Mouse (Mus musculus): ENCODE measurements around the gene Cacna1s. TPM values are rescaled to one million over a fixed set of nuclear protein-coding genes. Genes with fewer than 3 reads are reported as not detected.

The Cacna1s gene
- total RNA-seq, 4 experiments from 2014 or later = 844 to 1,101 (median 1,067) TPM

DNA sequence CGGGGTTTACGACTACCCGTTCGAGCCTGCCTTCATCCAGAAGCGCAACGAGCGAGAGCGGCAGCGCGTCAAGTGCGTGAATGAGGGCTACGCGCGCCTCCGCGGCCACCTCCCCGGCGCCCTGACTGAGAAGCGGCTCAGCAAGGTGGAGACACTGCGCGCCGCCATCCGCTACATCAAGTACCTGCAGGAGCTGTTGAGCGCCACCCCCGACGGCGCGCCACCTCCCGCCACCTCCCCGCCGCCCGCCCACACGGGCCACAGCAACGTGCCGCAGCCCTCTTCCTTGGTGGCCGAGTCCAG is 1.6 kb upstream of the Cacna1s start:
- DNase-seq (ENCODE audit: low spot score in 2 of 2) = no peak

DNA sequence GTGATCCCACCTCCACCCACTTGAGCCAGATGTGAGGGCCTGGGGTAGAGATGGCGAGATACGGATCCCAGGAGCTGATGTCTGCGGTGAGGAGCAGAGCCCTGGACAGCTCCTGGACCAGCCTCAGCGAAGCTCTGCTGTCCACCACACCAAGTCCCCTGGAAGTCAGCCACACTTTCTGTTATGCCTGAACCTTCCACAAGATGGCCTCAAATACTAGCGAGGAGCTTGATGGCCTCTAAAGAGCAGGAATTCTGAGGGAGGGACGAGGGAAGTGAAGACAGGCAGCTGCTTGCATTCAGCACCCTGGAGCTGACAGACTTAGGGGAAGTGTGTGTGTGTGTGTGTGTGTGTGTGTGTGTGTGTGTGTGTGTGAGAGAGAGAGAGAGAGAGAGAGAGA is 1.1 kb upstream of the Cacna1s start:
- peak; percentile 61 to 74 for DNase-seq (ENCODE audit: low spot score in 2 of 2)

GRCm38 (mm10) chr1:136055771-136056170 is 3.2 kb downstream of the Cacna1s start:
- DNase-seq (ENCODE audit: low spot score in 2 of 2) = no peak

DNA sequence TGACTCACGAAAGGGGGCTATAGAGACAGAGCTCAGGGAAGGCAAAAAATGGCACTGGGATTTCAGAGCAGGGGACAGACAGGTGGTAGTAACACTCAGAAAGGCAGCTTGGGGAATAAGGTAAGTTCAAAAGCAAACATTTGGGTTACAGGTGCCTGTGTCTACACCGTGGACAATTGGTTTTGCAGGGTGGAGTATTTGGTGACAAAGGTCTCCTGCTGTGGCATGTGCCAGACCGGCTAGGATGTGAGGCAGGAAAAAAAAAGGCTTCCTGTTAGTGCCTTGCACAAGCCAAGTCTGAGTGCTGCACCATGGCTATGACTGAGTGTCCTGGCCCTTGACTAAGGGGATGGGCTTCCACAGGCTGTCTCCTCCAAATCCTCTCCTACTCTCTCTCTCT is 6.0 kb downstream of the Cacna1s start:
- no peak for DNase-seq (ENCODE audit: low spot score in 2 of 2)

DNA sequence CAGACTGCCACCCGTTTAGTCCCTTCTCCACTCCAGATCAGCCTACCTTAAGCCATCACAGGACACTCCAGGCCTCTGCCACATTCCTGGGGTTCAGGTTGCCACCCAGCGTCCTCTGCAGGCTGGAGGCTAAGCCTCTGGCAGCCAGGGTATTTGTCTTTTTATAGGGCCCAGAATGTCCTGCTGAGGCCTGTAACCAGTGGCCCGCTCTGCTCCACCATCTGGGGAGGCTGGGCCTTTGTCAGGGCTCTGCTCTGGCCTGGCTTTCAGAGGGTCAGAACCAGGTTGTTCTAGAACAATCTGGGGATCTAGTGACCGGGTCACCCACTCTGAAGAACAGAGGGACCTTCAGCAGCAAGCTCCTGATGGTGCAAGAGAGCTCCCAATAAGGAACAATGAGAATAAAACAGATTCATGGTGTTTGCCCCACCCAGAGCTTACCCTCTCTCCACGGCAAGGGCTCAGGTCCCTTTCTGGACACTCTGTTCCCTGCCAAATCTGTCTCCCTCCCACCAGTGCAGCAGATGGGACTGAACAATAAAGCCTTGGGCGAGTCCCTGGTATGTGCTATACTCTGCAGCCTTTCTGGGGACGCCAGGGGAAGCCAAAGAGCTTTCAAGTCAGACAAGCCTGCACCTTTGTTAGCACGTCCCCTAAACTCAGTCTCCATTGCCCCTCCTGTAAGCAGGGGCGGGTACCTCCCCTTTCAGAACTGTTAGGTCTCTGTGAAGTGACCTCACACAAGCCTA is 8.7 kb downstream of the Cacna1s start:
- DNase-seq (ENCODE audit: low spot score in 2 of 2) = peak; percentile 51 to 73

DNA sequence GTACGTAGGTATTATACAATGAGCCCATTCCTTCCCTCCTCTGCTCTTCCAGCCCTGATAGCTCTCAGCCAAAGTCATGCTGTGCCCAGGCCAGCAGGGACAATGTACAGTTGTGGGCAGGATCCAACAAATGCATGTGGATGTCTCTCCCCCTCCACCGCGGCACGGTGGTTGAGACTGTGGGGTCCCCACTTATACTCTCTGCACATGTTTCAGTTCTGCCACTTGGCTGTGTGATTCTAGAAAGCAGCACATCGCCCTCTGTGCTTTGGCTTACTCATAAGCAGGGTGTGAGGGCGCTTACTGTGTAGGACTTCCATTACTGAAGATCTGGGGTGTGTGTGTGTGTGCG is 9.2 kb downstream of the Cacna1s start:
- DNase-seq (ENCODE audit: low spot score in 2 of 2) = no peak

GRCm38 (mm10) chr1:136063991-136064390 is 11.4 kb downstream of the Cacna1s start:
- no peak for DNase-seq (ENCODE audit: low spot score in 2 of 2)

DNA sequence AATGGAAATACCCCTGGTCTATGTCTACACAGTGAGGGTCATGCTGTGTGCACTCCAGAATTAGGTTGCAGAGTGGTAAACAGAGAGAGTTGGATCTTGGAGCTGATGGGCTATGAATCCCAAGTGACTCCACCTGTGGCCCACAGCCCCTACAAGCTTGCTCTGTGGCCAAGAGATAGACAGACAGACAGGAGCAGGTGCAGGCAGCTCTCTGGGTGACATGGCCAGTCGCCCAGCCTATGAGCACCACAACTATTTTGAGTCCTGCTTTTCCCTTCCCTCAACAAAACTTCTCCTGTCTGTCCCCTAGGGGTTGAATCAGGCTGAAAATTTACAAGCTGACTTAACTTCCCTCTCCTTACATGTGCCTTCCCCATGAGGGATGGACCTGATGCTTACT is 14.1 kb downstream of the Cacna1s start:
- peak; percentile 69 to 84 for DNase-seq (ENCODE audit: low spot score in 2 of 2)

- DNase-seq (ENCODE audit: low spot score in 2 of 2) = peak; percentile 63 to 79
These were observed 15.0 kb downstream of the Cacna1s start for GRCm38 (mm10) chr1:136067579-136067978.

- DNase-seq (ENCODE audit: low spot score in 2 of 2) = peak; percentile 44 to 62
These were observed 23.5 kb downstream of the Cacna1s start for GRCm38 (mm10) chr1:136076086-136076485.

DNA sequence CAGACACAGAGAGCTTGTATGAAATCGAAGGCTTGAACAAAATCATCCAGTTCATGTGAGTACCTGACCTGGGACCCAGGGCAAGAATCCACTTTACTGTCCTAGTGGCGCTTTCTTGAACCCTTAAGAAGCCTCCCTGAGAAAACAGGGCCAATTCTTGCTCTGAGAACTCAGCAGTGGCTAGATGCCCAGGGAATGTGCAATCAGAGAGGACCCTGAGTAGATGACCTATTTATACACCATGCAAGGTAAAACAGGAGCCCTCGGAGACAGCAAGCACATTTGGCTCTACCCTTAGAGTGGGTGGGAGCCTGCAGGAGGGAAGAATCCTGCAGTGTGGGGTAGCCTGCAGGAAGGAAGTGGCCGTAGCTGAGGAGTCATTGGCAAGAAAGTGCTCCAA is 25.1 kb downstream of the Cacna1s start:
- DNase-seq (ENCODE audit: low spot score in 2 of 2) = peak; percentile 42 to 54

DNA sequence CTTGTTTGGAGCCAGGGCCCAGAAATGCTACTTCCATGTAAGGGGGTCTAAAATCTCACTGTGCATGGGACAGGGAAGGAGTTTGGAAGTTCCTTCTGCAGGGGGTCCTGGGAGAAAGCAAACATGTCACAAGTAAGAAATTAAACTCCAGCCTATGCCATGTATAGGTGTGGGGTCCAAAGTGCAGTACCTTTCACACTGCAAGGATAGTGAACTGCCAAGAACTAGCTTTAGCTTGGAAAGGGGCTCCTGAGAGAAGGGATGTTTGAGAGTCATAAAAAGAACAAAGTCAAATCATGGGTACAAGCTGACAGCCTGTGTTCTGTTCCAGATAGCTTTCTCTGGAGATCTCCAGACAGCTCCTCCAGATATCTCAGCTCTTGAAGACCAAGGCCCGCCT is 28.6 kb downstream of the Cacna1s start:
- DNase-seq (ENCODE audit: low spot score in 2 of 2) = no peak

DNA sequence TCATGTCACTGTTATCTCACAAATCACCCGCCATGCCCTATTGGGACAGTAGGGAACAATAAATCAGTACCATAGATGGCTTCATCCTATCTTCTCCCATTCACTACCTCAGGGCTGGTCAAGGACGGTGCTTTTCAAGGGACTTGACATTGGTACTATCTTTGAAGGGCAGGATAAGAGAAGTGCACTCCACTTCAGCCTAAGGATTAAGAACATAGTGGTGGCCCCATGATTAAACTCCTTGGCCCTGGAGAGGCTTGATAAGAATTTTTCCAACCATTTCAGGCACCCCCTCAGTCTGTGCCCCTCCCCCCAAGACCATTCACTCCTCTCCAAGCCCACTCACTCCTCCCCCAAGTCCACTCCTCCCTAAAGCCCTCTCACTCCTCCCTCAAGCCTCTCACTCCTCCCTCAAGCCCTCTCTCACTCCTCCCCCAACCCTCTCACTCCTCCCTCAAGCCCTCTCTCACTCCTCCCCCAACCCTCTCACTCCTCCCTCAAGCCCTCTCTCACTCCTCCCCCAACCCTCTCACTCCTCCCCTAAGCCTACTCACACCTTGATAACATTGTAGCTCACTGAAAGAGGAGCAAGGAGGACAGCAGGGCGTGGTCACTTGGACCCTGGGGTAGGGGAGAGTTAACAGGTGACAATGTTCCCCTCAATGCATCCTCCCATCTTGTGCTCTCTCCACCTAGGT is 33.6 kb downstream of the Cacna1s start:
- no peak for DNase-seq (ENCODE audit: low spot score in 2 of 2)

GRCm38 (mm10) chr1:136089368-136090165 is 37.0 kb downstream of the Cacna1s start:
- DNase-seq (ENCODE audit: low spot score in 2 of 2) = no peak

DNA sequence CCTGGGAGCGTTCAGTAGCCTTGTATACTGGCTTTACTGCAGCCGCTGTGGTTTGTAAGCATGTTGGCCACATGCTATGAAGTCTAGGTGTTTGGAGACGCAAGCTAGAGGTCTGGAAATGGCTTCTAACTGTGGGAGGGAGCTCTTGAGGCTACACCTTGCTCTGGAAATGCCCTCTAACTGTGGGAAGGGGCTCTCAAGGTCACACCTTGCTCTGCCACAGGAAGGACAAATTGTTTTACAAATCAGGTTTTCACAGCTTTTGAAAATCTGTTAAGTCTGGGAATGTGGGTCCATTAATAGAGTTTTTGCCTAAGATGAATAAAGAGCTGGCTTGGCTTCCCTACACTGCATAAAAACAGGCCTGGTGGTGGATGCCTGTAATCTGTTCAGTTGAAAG is 41.2 kb downstream of the Cacna1s start:
- no peak for DNase-seq (ENCODE audit: low spot score in 2 of 2)

GRCm38 (mm10) chr1:136094807-136095206 is 42.3 kb downstream of the Cacna1s start:
- DNase-seq (ENCODE audit: low spot score in 2 of 2) = no peak

DNA sequence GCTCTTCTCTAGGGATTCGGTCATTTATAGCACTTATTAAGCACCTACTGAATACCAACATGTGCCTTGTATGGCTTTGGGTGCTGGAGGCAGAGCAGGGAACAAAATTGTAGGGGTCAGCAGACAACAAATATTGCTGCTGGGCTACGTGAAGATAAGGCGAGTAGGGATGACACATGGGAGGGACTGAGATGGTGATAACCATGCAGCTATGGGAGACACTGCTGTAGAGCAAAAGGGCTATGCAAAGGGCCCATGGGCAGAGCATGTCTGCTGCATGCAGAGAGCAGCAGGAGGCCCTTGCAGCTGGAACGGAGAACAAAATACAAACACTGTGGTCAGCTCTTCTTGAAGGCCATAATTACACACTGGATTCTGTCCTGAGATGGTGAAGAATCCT is 49.5 kb downstream of the Cacna1s start:
- no peak for DNase-seq (ENCODE audit: low spot score in 2 of 2)

DNA sequence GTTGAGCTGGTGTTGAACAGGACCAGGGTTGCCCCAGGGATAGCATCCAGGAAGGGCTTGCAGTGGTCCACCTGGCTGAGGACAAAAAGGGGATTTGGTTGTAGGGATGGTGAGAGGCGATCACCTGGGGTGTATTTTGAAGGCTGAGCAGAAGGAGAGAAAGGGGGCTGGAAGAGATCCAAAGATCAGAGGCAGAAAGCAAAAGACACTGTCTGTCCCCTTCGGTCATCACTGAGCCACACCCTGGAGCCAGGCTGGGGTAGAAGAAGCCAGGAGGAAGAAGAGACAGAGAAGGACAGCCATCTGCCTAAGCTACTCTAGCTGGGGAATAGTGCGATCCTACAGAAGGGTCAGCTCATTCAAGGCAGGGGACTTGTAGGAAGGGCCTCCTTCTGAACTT is 50.0 kb downstream of the Cacna1s start:
- no peak for DNase-seq (ENCODE audit: low spot score in 2 of 2)

GRCm38 (mm10) chr1:136102981-136103380 is 50.4 kb downstream of the Cacna1s start:
- DNase-seq (ENCODE audit: low spot score in 2 of 2) = no peak

DNA sequence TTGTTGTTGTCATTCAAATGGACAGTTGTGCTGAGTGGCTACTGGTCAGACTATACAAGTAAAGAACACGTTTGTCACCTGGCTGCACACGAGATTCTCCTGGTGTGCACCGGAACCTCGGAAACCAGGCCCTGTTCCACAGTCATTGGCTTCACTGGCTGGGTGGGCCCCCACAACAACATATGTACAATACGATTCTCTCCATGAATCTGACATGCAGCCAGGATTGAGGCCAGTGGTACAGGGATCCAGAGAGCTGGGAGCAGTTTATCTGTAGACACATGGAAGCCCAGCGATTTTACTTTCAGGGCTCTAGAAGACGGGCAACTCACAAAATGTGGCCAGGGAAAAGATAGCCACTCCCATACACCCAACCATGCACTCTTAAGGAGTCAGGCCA is 51.1 kb downstream of the Cacna1s start:
- DNase-seq (ENCODE audit: low spot score in 2 of 2) = no peak

GRCm38 (mm10) chr1:136104741-136105140 is 52.2 kb downstream of the Cacna1s start:
- DNase-seq (ENCODE audit: low spot score in 2 of 2) = peak in 1 of 2 experiments; percentile 32

DNA sequence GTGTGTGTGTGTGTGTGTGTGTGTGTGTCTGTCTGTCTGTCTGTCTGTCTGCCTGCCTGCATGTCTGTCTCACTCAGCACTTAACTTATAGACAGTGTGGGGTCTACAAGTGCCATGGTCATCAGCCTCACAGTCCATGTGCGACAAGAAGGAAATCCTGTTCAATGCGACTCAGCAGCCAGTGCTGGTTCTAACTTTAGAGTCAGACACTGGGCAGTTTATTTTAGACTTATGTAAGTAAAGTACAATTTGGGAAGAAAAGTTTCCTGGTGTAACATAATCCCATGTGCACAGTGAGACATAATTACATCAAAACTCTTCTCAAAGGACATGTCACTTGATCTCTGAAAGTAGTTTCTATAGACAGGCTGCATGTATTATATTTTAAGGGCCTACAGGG is 56.9 kb downstream of the Cacna1s start:
- no peak for DNase-seq (ENCODE audit: low spot score in 2 of 2)
